Mouse (Mus musculus) hindbrain, postnatal 0 days (tissue): ENCODE measurements around the gene Gar1. TPM values are rescaled to one million over a fixed set of nuclear protein-coding genes. Genes with fewer than 3 reads are reported as not detected.

Experiments
- ATAC-seq: fragments of 200-750 bp; cut with Nextera tagmentation; 2 replicates; pipeline ENCODE4 v1.8.0; 2017; ENCODE audit warnings: mild to moderate bottlenecking, moderate TSS enrichment, moderate library complexity
- DNase-seq: peaks from one replicate; pipeline ENCODE4 v3.0.0-alpha.2; 2015; ENCODE audit warnings: low spot score
- H3K27ac ChIP-seq: fragments of 300-500 bp; sonication (generic); 2 replicates; pipeline ENCODE4 v1.5.1; 2014; ENCODE audit warnings: mild to moderate bottlenecking
- H3K27me3 ChIP-seq: fragments of 300-500 bp; sonication (generic); 2 replicates; pipeline ENCODE4 v1.6.1; 2014; ENCODE audit warnings: low read length, mixed read lengths; ENCODE audit not compliant: insufficient read depth
- H3K36me3 ChIP-seq: fragments of 300-500 bp; sonication (generic); 2 replicates; pipeline ENCODE4 v1.6.1; 2014; ENCODE audit warnings: low read length, mixed read lengths; ENCODE audit not compliant: insufficient read depth
- H3K4me1 ChIP-seq: fragments of 300-500 bp; sonication (generic); 2 replicates; pipeline ENCODE4 v1.6.1; 2014; ENCODE audit warnings: antibody characterized with exemption, low read length, mixed read lengths; ENCODE audit not compliant: insufficient read depth
- H3K4me2 ChIP-seq: fragments of 300-500 bp; sonication (generic); 2 replicates; pipeline ENCODE4 v1.6.1; 2014; ENCODE audit warnings: low read depth, mild to moderate bottlenecking, low read length, moderate library complexity, mixed read lengths
- H3K4me3 ChIP-seq: fragments of 300-500 bp; sonication (generic); 2 replicates; pipeline ENCODE4 v1.5.1; 2014; ENCODE audit warnings: low read length
- H3K9ac ChIP-seq: fragments of 300-500 bp; sonication (generic); replicated peaks from 2 replicates; pipeline ENCODE4 v1.6.1; 2014; ENCODE audit warnings: mild to moderate bottlenecking, low read length, moderate library complexity, mixed read lengths
- H3K9me3 ChIP-seq: fragments of 300-500 bp; sonication (generic); 2 replicates; pipeline ENCODE4 v1.6.1; 2016; ENCODE audit warnings: low read length, mixed read lengths
- CTCF ChIP-seq: IDR thresholded peaks from 2 replicates; pipeline ENCODE4 v1.5.1; 2016; ENCODE audit warnings: antibody characterized with exemption, control low read depth, low read depth
- WGBS: fragments of 180-500 bp; shearing (Covaris S2); extraction: QIAGEN DNeasy Blood & Tissue Kit; methylation state at CpG from one replicate; pipeline ENCODE4 v1.1.7; 2014; 5-methylcytosine and 5-hydroxymethylcytosine counted together
- polyA plus RNA-seq: library from polyadenylated mRNA; unstranded; fragments of >200 nt; fragmentation: Nextera tagmentation; extraction: Ambion mirVana; gene quantifications from 2 replicates; pipeline ENCODE4 v1.2.1, GENCODE M21; 2015
- total RNA-seq: library from RNA; depleted of rRNA; stranded (reverse); fragments of >200 nt; gene quantifications from 2 replicates; pipeline ENCODE4 v1.2.3, GENCODE M21; 2014

Gene Gar1
- total and polyA plus RNA-seq, 2 experiments from 2014 or later: 5.1 to 37.0 TPM

- Histone ChIP-seq H3K9ac (peak overlapping the region; percentile 83), H3K27me3 (no peaks in the 10 kb centered on the region), H3K9me3 (no peaks in the 10 kb centered on the region), H3K4me2 (peak overlapping the region; percentile 71), H3K27ac (peak overlapping the region; percentile 84), H3K36me3 (no peaks in the 10 kb centered on the region), H3K4me1 (peaks cover 8% of the 10 kb centered on the region), H3K4me3 (peak overlapping the region; percentile 90)
- ATAC-seq (no peak), DNase-seq (no peak)
- TF ChIP-seq CTCF: no peak
- WGBS: 0% methylated on average over 38 of the region's 45 CpGs
These were observed 570 bp downstream of the Gar1 start for GRCm38 (mm10) chr3:129830626-129831025.

DNA sequence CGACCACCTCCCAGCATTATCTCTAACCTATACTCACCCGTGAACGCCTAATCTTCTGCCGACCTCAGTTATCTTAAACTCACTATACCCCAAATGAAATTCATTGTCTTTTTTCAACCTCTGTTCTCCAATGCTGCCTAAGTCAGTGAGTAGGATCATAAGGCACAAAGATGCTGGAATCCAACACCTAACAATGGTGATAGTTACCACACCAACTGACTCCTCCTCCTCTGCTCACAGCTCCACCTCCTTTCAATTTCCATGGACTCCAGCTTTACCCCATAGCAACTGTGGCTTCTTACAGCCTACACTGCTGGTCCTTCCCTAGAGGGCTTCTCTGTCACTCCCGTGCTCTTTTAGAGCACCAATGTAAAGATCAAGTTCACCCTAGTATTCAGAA is 3.5 kb downstream of the Gar1 start:
- DNase-seq (no peak), ATAC-seq (no peak)
- Histone ChIP-seq H3K36me3 (peaks cover 16% of the 10 kb centered on the region; the same call in 1 of the 2 replicates), H3K9me3 (no peaks in the 10 kb centered on the region), H3K27me3 (no peaks in the 10 kb centered on the region), H3K4me1 (peaks cover 8% of the 10 kb centered on the region), H3K4me2 (no peak overlapping the region), H3K9ac (no peak overlapping the region), H3K27ac (no peak overlapping the region), H3K4me3 (no peak overlapping the region)
- WGBS: 95% methylated on average over 5 of the region's 5 CpGs
- no peak for TF ChIP-seq CTCF

- peaks cover 16% of the 10 kb centered on the region; the same call in 1 of the 2 replicates for H3K36me3 ChIP-seq
- no peak for ATAC-seq
- no peak overlapping the region for H3K4me3 ChIP-seq
- peaks cover 8% of the 10 kb centered on the region for H3K4me1 ChIP-seq
- H3K9ac ChIP-seq: no peak overlapping the region
- no peak overlapping the region for H3K27ac ChIP-seq
- no peaks in the 10 kb centered on the region for H3K9me3 ChIP-seq
- 90% methylated on average over 10 of the region's 10 CpGs for WGBS
- no peak for TF ChIP-seq CTCF
- H3K27me3 ChIP-seq: no peaks in the 10 kb centered on the region
- H3K4me2 ChIP-seq: no peak overlapping the region
- no peak for DNase-seq
These were observed 4.5 kb downstream of the Gar1 start for GRCm38 (mm10) chr3:129826691-129827090.

- no peak for DNase-seq
- Histone ChIP-seq H3K4me1 (peaks cover 7% of the 10 kb centered on the region), H3K9me3 (no peaks in the 10 kb centered on the region), H3K27ac (no peak overlapping the region), H3K27me3 (no peaks in the 10 kb centered on the region), H3K4me2 (no peak overlapping the region), H3K9ac (no peak overlapping the region), H3K36me3 (peaks cover 16% of the 10 kb centered on the region; the same call in 1 of the 2 replicates), H3K4me3 (no peak overlapping the region)
- ATAC-seq: no peak
- TF ChIP-seq CTCF: no peak
- WGBS: 90% methylated on average over 10 of the region's 10 CpGs
These were observed 6.3 kb downstream of the Gar1 start for GRCm38 (mm10) chr3:129824891-129825290.

- H3K36me3 ChIP-seq: peaks cover 16% of the 10 kb centered on the region; the same call in 1 of the 2 replicates
- DNase-seq (no peak), ATAC-seq (no peak)
- H3K9me3 ChIP-seq: no peaks in the 10 kb centered on the region
- no peaks in the 10 kb centered on the region for H3K27me3 ChIP-seq
- no peak for TF ChIP-seq CTCF
- no peak overlapping the region for H3K4me2 ChIP-seq
- H3K4me3 ChIP-seq: no peak overlapping the region
- no peak overlapping the region for H3K9ac ChIP-seq
- H3K4me1 ChIP-seq: no peaks in the 10 kb centered on the region
- H3K27ac ChIP-seq: no peak overlapping the region
- 57% methylated on average over 4 of the region's 4 CpGs for WGBS
These were observed 7.0 kb downstream of the Gar1 start for GRCm38 (mm10) chr3:129824146-129824545.

- no peak overlapping the region for H3K4me3 ChIP-seq
- peak; percentile 71 for TF ChIP-seq CTCF
- no peaks in the 10 kb centered on the region for H3K27me3 ChIP-seq
- H3K9me3 ChIP-seq: no peaks in the 10 kb centered on the region
- H3K27ac ChIP-seq: no peak overlapping the region
- H3K4me1 ChIP-seq: no peaks in the 10 kb centered on the region
- peaks cover 16% of the 10 kb centered on the region; the same call in 1 of the 2 replicates for H3K36me3 ChIP-seq
- 54% methylated on average over 5 of the region's 5 CpGs for WGBS
- ATAC-seq (peak; percentile 75; the same call in 1 of the 2 replicates), DNase-seq (peak; percentile 79)
- no peak overlapping the region for H3K4me2 ChIP-seq
- H3K9ac ChIP-seq: no peak overlapping the region
These were observed 7.9 kb downstream of the Gar1 start for GRCm38 (mm10) chr3:129823293-129823692.

DNA sequence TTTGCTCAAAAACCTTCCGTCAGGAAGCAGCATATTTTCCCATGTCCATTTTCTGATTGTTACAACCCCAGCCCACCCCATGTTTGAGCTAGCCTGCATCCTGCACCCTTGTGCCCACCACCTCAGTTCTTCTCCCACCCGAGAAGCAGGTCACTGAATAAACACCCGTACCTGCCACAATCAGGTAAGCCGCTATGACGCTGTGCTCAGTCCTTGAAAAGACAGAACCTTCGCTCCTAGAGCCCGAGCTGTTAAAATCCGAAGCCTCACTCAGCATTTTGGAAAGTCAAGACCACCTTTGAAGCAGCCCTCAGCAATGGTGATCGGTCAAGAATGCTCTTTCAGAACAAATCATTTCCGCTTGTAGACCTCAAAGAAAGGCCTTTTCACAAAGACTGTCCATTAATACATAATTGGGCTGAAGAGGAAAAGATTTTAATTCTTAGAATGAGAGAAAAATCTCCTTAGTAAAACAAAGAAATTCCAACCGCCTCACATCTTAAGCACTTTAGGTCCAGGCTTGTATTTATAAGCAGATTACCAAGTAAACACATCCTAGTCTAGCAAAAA is 8.9 kb downstream of the Gar1 start, which contains the start of gene Rrh:
Gene Rrh (minus strand): TSS at position 382 of the 570 bp plus-strand sequence.
- Histone ChIP-seq H3K4me3 (no peak within 1 kb of the TSS), H3K36me3 (peaks cover 16% of the 10 kb centered on the region; the same call in 1 of the 2 replicates), H3K4me1 (no peaks in the 10 kb centered on the region), H3K27ac (no peak within 1 kb of the TSS), H3K9me3 (no peaks in the 10 kb centered on the region), H3K4me2 (no peak within 1 kb of the TSS), H3K27me3 (no peaks in the 10 kb centered on the region), H3K9ac (no peak within 1 kb of the TSS)
- ATAC-seq (no peak), DNase-seq (no peak)
- 66% methylated on average over 11 of the region's 11 CpGs for WGBS
- TF ChIP-seq CTCF: no peak
